Mouse (Mus musculus) spleen, postnatal 10 days (tissue): ENCODE data around the gene 1700001F09Rik.
"Not testable (repeated sequence)": the region's sequence is repeated elsewhere in the genome, so short reads cannot be mapped to it uniquely, and the experiment has no call there.

Source experiments
- DNase-seq, 2 experiments: peaks; one replicate each; pipeline ENCODE4 v3.0.0; 2021 to 2022; ENCODE audit warnings: low spot score in 2 of 2

1700001F09Rik gene

DNA sequence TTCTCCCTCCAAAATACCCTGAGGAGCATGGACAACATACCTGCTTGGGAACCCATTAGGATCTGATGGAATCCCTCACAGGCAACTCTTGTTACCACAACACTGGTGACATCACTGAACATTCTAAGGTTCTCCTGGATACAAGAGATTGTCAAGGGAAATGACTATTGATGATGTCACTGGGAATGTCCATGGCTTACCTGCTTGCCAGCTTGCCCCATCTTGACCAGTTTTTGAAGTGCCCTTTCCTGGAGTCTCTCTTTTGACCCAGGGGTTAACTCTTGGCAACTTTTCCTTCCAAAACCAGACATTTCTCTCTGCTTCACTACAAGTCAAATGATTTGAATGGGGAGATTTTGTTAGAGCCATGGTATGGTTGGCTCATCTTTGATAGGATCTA lies at the start of gene 1700001F09Rik:
Gene 1700001F09Rik, minus strand, starts transcription at position 101 of the 400 bp plus-strand sequence.
- DNase-seq = not testable (repeated sequence)

- DNase-seq = peak; percentile 3 to 14
Observed at GRCm38 (mm10) chr14:43361713-43362112, 14.1 kb upstream of the 1700001F09Rik start.

DNA sequence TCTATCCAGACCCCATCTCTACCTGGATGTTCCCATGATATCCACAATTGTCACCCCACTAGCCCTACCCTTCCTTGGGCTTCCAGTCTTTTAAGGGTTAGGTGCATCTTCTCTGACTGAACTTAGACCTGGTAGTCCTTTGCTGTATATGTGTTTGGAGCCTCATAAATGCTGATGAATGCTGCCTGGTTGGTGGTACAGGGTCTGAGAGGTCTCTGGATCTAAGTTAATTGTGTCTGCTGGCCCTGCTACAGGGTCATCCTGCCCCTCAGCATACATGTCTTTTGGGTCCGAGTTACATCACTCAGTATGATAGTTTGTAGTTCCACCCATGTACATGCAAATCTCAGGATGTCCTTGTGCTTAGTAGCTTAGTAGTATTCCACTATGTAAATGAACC lies 11.6 kb upstream of the 1700001F09Rik start:
- DNase-seq = peak in 1 of 2 experiments; percentile 4

DNA sequence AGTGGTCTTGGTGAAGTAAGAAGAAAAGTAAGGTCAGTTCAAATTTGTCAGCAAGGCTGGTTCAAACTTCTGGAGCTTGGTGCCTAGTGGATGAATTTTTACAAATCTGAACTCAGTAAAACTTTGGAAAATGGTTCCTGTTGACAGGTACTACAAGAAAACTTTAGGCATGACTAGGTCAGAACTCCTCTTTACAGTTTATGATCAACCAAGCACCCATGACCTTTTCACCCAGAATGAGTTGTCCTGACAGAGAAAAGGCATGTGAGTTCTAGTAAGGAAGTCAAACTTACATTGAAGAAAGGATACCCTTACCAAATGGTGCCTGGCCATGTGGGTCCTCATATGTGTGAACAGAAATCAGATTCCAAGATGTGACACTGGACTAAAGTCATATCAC lies 9.9 kb upstream of the 1700001F09Rik start:
- DNase-seq = not testable (repeated sequence)

- not testable (repeated sequence) for DNase-seq
Observed at GRCm38 (mm10) chr14:43352944-43353343, 5.3 kb upstream of the 1700001F09Rik start.

DNA sequence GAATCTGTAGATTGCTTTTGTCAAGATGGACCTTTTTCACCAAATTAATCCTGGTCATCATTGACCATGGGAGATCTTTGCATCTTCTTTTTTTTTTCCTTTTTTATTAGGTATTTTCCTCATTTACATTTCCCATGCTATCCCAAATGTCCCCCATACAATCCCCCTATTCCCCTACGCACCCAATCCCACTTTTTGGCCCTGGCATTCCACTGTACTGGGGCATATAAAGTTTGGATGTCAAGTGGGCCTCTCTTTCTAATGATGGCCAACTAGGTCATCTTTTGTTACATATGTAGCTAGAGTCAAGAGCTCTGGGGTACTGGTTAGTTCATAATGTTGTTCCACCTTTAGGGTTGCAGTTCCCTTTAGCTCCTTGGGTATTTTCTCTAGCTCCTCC lies 10.0 kb downstream of the 1700001F09Rik start:
- DNase-seq = not testable (repeated sequence)

- peak in 1 of 2 experiments; percentile 14 for DNase-seq
Observed at GRCm38 (mm10) chr14:43331362-43331880, 16.2 kb downstream of the 1700001F09Rik start.

DNA sequence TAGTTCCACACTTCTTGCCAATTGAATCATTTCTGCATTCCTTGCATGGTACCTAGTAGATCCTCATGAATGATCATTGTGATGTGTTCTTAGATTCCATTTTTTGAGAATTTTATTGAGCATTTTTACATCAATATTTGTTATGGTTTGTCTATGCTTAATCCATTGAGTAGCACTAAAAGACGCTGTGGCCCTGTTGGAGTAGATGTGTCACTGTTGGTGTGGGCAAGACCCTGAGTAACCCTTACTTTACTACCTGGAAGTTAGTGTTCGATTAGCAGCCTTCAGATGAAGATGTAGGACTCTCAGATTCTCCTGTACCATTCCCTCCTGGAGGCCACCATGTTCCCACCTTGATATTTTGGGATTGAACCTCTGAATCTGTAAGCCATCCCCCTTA lies 19.0 kb downstream of the 1700001F09Rik start:
- DNase-seq = peak in 1 of 2 experiments; percentile 15

GRCm38 (mm10) chr14:43319516-43319915 lies 28.1 kb downstream of the 1700001F09Rik start:
- DNase-seq = not testable (repeated sequence)

- not testable (repeated sequence) for DNase-seq
Observed at GRCm38 (mm10) chr14:43293503-43293902, 54.1 kb downstream of the 1700001F09Rik start, which contains the start of gene Gm8127. Gene Gm8127 (minus strand): TSS chr14:43293832.
